Mouse (Mus musculus): ENCODE data around the gene Aph1a.

DNA sequence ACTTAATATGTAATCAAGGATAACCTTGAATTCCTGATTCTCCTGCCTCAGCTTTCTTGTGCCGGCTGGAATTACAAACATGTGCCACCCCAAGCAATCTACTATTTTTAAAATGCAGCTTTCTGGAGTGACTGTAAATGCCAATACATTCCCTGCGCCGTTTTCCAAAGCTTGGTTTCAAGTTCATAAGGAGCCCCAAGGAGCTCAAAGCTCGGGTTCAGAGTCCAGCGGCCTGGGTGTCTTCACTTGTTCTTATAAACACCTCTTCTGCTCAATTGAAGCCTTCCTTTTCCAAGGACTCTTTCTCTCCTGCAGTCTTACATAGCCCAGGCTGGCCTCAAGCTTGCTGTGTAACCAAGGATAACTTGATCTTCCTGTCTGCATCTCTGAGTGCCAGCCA is 27.7 kb upstream of the Aph1a start:
- TF ChIP-seq MAFK (IDR thresholded peaks at IDR 0.05; ENCODE audit: insufficient read depth, low read depth, low read length) (no peak), ZNF384 (IDR thresholded peaks at IDR 0.05; ENCODE audit: low read depth, low read length) (no peak), ZC3H11A (IDR thresholded peaks at IDR 0.05; ENCODE audit: borderline replicate concordance, low read depth, low read length) (no peak), CHD2 (IDR thresholded peaks at IDR 0.05; ENCODE audit: low read depth, low read length) (no peak), HCFC1 (IDR thresholded peaks at IDR 0.05; ENCODE audit: borderline replicate concordance, insufficient read depth, low read length) (no peak)

Data from ES-E14 (cell line).